Mouse (Mus musculus): ENCODE data around the gene Rcc2.

GRCm38 (mm10) chr4:140684141-140684871 lies 16.0 kb upstream of the Rcc2 start:
- no peak for TF ChIP-seq POLR2A (IDR thresholded peaks at IDR 0.05; ENCODE audit: borderline replicate concordance, extremely low read depth, low read depth, low read length)
- TF ChIP-seq CTCF (IDR thresholded peaks at IDR 0.05; ENCODE audit: insufficient read depth, low read length): no peak
